Mouse (Mus musculus) bone marrow, adult 2 months (tissue): ENCODE data around the gene Dnase1l3.

Experiments
- CTCF ChIP-seq: fragments of 200-500 bp; IDR thresholded peaks from 2 replicates; pipeline ENCODE4 v1.5.1; 2011; ENCODE audit warnings: low read length, control low read depth; ENCODE audit not compliant: control insufficient read depth, insufficient read depth
- POLR2A ChIP-seq: fragments of 200-500 bp; IDR thresholded peaks from 2 replicates; pipeline ENCODE4 v1.6.1; 2011; ENCODE audit warnings: low read depth, mild to moderate bottlenecking, control low read depth, low read length, borderline replicate concordance; ENCODE audit not compliant: control insufficient read depth

DNA sequence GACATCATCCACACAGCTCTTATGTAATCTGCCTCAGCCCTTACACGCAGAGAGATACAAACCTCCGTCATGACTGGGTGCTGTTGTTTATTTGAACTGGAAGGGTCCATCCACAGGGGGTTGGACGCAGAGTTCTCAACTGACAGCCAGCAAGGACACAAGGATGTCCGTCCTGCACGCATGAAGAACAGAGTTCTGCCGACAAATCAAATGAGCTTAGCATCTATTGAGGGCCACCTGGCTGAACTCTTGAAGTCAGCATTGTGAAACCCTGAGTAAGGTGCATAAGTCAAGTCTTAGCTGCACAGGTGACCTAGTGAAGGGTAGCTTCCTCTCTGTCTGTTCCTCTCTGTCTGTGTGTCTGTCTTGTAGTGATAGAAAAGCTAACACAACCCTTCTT, 41.6 kb upstream of the Dnase1l3 start:
- TF ChIP-seq POLR2A = no peak
- no peak for TF ChIP-seq CTCF
